Mouse (Mus musculus): ENCODE data around the gene Kcng4. TPM values are rescaled to one million over a fixed set of nuclear protein-coding genes. Genes with fewer than 3 reads are reported as not detected.

The Kcng4 gene
- total RNA-seq, 2 experiments from 2014 or later = 0.10 to 0.33 TPM

GRCm38 (mm10) chr8:119644429-119644960 is 9.0 kb upstream of the Kcng4 start:
- DNase-seq = no peak
- intact Hi-C loops (cut with DNase I) = no loop called here

GRCm38 (mm10) chr8:119642960-119643359 is 7.5 kb upstream of the Kcng4 start:
- no peak for DNase-seq
- intact Hi-C loops (cut with DNase I) = no loop called here

GRCm38 (mm10) chr8:119641058-119641457 is 5.6 kb upstream of the Kcng4 start:
- intact Hi-C loops (cut with DNase I) = no loop called here
- DNase-seq = no peak

- DNase-seq = no peak
- intact Hi-C loops (cut with DNase I) = no loop called here
These were observed 4.3 kb upstream of the Kcng4 start for GRCm38 (mm10) chr8:119639798-119640197.

- DNase-seq = no peak
- intact Hi-C loops (cut with DNase I) = no loop called here
These were observed 2.8 kb upstream of the Kcng4 start for GRCm38 (mm10) chr8:119638261-119638660.

GRCm38 (mm10) chr8:119637381-119637780 is 1.9 kb upstream of the Kcng4 start:
- no peak for DNase-seq
- intact Hi-C loops (cut with DNase I) = no loop called here

- intact Hi-C loops (cut with DNase I) = no loop called here
- no peak for DNase-seq
These were observed 1.3 kb upstream of the Kcng4 start for GRCm38 (mm10) chr8:119636766-119637165.

GRCm38 (mm10) chr8:119635958-119636357 is 478 bp upstream of the Kcng4 start:
- intact Hi-C loops (cut with DNase I) = no loop called here
- DNase-seq = no peak

GRCm38 (mm10) chr8:119634616-119635336 is 704 bp downstream of the Kcng4 start:
- intact Hi-C loops (cut with DNase I) = no loop called here
- no peak for DNase-seq

- intact Hi-C loops (cut with DNase I) = no loop called here
- no peak for DNase-seq
These were observed 2.6 kb downstream of the Kcng4 start for GRCm38 (mm10) chr8:119632909-119633308.

- intact Hi-C loops (cut with DNase I) = no loop called here
These were observed 3.2 kb downstream of the Kcng4 start for GRCm38 (mm10) chr8:119632246-119632645.

GRCm38 (mm10) chr8:119630841-119631240 is 4.6 kb downstream of the Kcng4 start:
- no peak for DNase-seq
- intact Hi-C loops (cut with DNase I) = no loop called here

More at GRCm38 (mm10) chr8:119632246-119632645, 3.2 kb downstream of the Kcng4 start:
- no peak for DNase-seq

GRCm38 (mm10) chr8:119627613-119628359 is 7.7 kb downstream of the Kcng4 start:
- DNase-seq = no peak
- intact Hi-C loops (cut with DNase I) = no loop called here

- no peak for DNase-seq
- intact Hi-C loops (cut with DNase I) = no loop called here
These were observed 8.3 kb downstream of the Kcng4 start for GRCm38 (mm10) chr8:119627199-119627598.

GRCm38 (mm10) chr8:119625788-119626187 is 9.7 kb downstream of the Kcng4 start:
- no peak for DNase-seq
- intact Hi-C loops (cut with DNase I) = no loop called here

- intact Hi-C loops (cut with DNase I) = no loop called here
These were observed 10.6 kb downstream of the Kcng4 start for GRCm38 (mm10) chr8:119624916-119625315.

GRCm38 (mm10) chr8:119623744-119624143 is 11.7 kb downstream of the Kcng4 start:
- DNase-seq = no peak
- intact Hi-C loops (cut with DNase I) = no loop called here

More at GRCm38 (mm10) chr8:119624916-119625315, 10.6 kb downstream of the Kcng4 start:
- no peak for DNase-seq

GRCm38 (mm10) chr8:119623061-119623460 is 12.4 kb downstream of the Kcng4 start:
- no peak for DNase-seq
- intact Hi-C loops (cut with DNase I) = no loop called here

- intact Hi-C loops (cut with DNase I) = no loop called here
- DNase-seq = no peak
These were observed 12.9 kb downstream of the Kcng4 start for GRCm38 (mm10) chr8:119622555-119622954.

- intact Hi-C loops (cut with DNase I) = no loop called here
- no peak for DNase-seq
These were observed 14.5 kb downstream of the Kcng4 start for GRCm38 (mm10) chr8:119620848-119621465.
